Mouse (Mus musculus): ENCODE measurements around the gene Bach1.

DNA sequence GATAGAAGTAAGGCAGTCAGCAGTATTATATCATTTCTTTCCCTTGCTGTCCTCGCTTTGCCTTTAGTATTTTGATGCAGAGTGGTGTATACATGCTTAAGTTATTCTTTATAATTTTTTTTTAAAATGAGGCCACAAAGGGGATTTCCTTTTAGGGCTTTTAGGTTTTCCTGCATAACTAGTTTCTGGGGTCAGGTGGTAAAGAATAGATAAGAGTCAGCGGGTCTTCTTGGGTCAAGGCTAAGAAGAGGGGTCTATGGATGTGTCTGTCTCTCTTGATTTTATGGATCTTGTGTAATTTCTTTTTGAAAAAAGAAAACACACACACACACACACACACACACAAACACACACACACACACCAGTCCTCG lies 1.6 kb downstream of the Bach1 start:
- TF ChIP-seq CTCF (IDR thresholded peaks at IDR 0.05; ENCODE audit: control insufficient read depth, insufficient read depth, insufficient read length) (no peak), FOSL1 (IDR thresholded peaks at IDR 0.05; ENCODE audit: insufficient read depth, low read length, poor library complexity, severe bottlenecking) (no peak), USF1 (IDR thresholded peaks at IDR 0.05; ENCODE audit: low read depth) (no peak), MYOG (IDR thresholded peaks at IDR 0.05; ENCODE audit: control insufficient read depth, extremely low read depth, insufficient read length) (no peak)

Measured in C2C12 (cell line).